Mouse (Mus musculus): ENCODE results near the gene Zfy1.
"Not testable (repeated sequence)": the region's sequence is repeated elsewhere in the genome, so short reads cannot be mapped to it uniquely, and the experiment has no call there.

The Zfy1 gene

DNA sequence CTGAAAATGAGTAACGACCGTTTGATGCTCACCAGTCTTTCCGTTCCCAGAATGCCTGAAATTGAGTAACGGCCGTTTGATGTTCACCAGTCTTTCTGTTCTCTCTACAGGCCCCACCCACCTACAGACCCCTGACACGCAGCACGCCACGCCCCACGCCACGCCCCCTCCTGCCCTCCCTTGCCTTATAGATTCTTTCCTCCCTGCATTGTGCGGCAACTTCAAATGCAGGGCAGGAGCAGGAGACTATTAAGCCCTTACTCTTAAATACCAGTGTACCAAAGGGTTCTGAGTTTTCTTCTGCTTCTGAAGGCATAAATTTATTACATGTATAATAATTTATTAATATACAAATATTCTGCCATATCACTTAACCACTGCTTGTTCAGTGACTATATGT lies at the start of gene Zfy1:
Gene Zfy1, minus strand, starts transcription at position 101 of the 400 bp plus-strand sequence.
- ATAC-seq (ENCODE audit: insufficient number of reproducible peaks, low FRiP score, low TSS enrichment): not testable (repeated sequence)

DNA sequence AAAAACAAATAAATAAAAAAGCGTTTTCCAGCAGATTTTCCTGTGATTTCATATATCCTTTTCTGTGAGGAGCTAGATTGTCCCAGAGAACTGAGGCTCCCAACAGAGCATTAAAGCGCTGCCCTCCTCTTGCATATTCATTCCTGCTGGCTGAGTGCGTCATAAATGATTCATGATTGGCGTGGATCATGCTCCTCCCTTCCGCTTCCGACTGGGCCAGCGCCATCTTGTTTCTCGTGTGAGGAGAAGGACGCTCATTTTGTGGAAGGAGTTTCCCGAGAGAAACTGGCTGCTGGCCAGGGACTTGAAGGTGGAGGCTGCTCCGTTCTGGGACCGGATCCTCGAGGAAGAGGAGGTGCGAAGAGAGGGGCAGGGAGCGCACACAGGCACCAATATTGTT lies 21.2 kb upstream of the Zfy1 start, which contains the start of gene Uba1y:
Gene Uba1y, plus strand, starts transcription at position 254 of the 400 bp plus-strand sequence.
- ATAC-seq (ENCODE audit: insufficient number of reproducible peaks, low FRiP score, low TSS enrichment): no peak

DNA sequence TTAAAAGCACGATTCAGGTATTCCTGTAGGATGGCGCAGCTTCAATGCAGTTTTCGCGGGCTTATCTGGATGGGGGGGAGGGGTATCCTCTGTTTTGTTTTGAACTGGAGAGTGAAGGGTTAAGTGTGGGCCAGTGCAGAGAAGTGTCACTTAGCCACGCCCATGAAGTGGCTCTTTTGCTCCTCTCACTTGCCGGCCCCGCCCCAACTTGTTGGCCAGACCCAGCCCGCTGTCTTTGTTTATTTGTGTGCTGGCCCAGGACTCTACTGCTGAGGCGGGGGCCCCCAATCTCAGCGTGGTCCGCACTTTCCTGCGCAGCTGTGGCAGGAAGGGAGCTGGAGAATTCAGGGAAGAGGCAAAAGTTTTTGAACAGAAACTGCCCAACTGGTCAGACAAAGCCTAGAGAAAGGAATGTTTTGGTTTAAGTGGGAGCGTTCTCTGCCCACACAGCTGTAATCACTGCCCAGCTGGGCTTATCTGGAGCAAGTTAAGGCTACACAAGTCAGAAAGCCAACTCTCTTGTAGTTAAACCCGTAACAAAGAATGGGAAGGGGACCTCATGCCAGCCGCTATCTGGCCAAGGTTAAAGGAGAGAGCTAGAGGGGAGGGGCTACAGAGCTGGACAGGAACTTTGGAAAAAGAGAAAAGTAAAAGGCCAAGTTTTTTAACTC lies 11.9 kb upstream of the Zfy1 start:
- no peak for ATAC-seq (ENCODE audit: insufficient number of reproducible peaks, low FRiP score, low TSS enrichment)

Measured in cerebellum, adult (tissue).